Mouse (Mus musculus): ENCODE measurements around the gene Gpr153. TPM values are rescaled to one million over a fixed set of nuclear protein-coding genes. Genes with fewer than 3 reads are reported as not detected.

The Gpr153 gene
- polyA plus RNA-seq, 1 experiment from 2014 or later, result 2.9 TPM

DNA sequence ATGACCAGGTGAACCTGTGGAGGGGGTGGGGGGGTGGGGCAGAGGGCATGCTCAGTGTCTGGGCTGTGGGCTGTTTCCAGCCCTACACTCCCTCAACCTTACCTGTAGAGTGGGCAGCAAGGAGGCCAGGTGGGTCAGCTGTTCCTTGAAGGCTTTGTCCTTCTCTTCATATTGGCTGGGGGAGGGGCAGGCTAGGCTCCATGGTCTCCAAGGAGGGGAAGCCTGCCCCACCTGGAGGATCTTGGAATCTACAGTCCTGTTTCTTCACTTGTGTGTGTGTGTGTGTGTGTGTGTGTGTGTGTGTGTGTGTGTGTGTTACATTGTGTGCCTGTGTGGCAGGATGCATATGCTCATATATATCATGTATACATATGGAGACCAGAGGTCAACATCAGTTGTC, 39.9 kb downstream of the Gpr153 start:
- Histone ChIP-seq H3K36me3 (ENCODE audit: control insufficient read depth, insufficient read depth) (0 out of 2 replicates have a peak, but pooled peaks cover 1% of the 10 kb centered on the region), H3K27me3 (replicated peaks; ENCODE audit: control insufficient read depth, insufficient read depth, low read length) (peaks cover 64% of the 10 kb centered on the region), H3K4me3 (ENCODE audit: low read depth, low read length) (no peak overlapping the region), H3K9ac (ENCODE audit: low read depth, low read length) (no peak overlapping the region), H3K9me3 (ENCODE audit: control insufficient read depth) (no peaks in the 10 kb centered on the region), H3K4me1 (replicated peaks; ENCODE audit: control insufficient read depth, insufficient read depth, low read length) (no peaks in the 10 kb centered on the region; the same call in 1 of the 2 replicates), H3K27ac (ENCODE audit: low read depth, low read length) (no peak overlapping the region), H3K4me2 (replicated peaks; ENCODE audit: low read depth) (peak overlapping the region; percentile 67; the same call in 1 of the 2 replicates)
- peak; percentile 61 for TF ChIP-seq CTCF (IDR thresholded peaks at IDR 0.05; ENCODE audit: low read depth)
- peak; percentile 22; the same call in 1 of the 2 replicates for ATAC-seq

DNA sequence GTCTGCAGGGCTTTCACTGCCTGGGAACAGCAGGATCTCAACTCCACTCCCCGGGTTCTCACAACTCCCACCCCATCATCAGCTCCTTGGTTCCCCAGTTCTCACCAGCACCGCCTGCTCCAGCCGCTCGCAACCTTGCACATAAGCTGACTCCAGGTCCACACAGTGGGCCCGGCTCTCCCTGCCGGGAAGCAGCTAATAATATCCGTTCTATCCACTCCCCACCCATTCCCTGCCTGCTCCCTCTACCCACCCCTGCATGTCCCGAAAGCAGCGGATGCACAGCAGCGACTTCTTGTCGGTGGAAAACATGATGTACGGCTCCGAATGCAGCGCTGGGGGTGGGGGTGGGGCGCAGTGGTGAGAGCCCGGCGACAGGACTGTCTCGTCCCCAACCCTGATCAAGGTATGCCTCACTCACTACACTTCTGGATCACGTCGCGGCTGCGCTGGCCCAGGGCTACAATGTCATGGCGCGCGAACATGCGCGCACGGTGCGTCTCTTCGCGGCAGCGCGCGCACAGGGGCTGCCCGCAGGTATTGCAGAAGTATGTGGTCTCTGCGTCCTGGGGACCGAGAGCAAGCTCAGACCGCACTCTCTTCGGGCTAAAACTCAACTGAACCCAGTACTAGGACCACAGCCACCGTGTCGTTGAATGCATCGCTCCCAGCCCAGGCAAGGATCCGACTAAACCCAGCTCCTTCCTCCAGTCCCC, 41.6 kb downstream of the Gpr153 start:
- Histone ChIP-seq H3K4me1 (replicated peaks; ENCODE audit: control insufficient read depth, insufficient read depth, low read length) (no peaks in the 10 kb centered on the region; the same call in 1 of the 2 replicates), H3K27ac (ENCODE audit: low read depth, low read length) (no peak overlapping the region), H3K27me3 (replicated peaks; ENCODE audit: control insufficient read depth, insufficient read depth, low read length) (peaks cover 64% of the 10 kb centered on the region), H3K9me3 (ENCODE audit: control insufficient read depth) (no peaks in the 10 kb centered on the region), H3K4me2 (replicated peaks; ENCODE audit: low read depth) (peak overlapping the region; percentile 35; the same call in 1 of the 2 replicates), H3K36me3 (ENCODE audit: control insufficient read depth, insufficient read depth) (no peaks in the 10 kb centered on the region), H3K9ac (ENCODE audit: low read depth, low read length) (no peak overlapping the region), H3K4me3 (ENCODE audit: low read depth, low read length) (peak overlapping the region; percentile 9)
- no peak for TF ChIP-seq CTCF (IDR thresholded peaks at IDR 0.05; ENCODE audit: low read depth)
- no peak for ATAC-seq
- 3% methylated on average over 43 of the region's 43 CpGs for whole genome bisulfite sequencing

DNA sequence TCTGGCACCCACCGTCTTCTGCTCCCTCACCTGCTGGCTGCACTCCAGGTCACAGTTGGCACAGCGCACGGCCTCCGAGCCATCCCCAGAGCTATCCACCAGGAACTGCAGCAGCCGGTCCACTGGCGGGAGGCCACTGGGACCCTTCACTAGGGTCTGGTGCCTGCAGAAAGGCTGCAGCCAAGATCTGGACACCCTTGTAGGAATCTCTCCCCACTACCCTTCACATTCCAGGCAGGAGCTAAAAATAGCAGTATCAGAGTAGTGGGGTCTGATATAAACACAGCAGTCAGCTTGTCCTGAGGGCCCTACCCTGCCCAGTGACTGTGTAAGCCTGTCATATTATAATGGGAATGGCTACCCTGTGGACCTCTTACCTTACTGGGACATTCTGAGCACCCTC, 43.6 kb downstream of the Gpr153 start:
- no peak overlapping the region for H3K9ac ChIP-seq (ENCODE audit: low read depth, low read length)
- WGBS, result 85% methylated on average over 6 of the region's 6 CpGs
- no peaks in the 10 kb centered on the region for H3K9me3 ChIP-seq (ENCODE audit: control insufficient read depth)
- H3K4me3 ChIP-seq (ENCODE audit: low read depth, low read length), result no peak overlapping the region
- ATAC-seq, result no peak
- H3K27me3 ChIP-seq (replicated peaks; ENCODE audit: control insufficient read depth, insufficient read depth, low read length), result peaks cover 49% of the 10 kb centered on the region
- no peak overlapping the region for H3K27ac ChIP-seq (ENCODE audit: low read depth, low read length)
- H3K4me1 ChIP-seq (replicated peaks; ENCODE audit: control insufficient read depth, insufficient read depth, low read length), result no peaks in the 10 kb centered on the region; the same call in 1 of the 2 replicates
- no peaks in the 10 kb centered on the region for H3K36me3 ChIP-seq (ENCODE audit: control insufficient read depth, insufficient read depth)
- no peak overlapping the region for H3K4me2 ChIP-seq (replicated peaks; ENCODE audit: low read depth)
- TF ChIP-seq CTCF (IDR thresholded peaks at IDR 0.05; ENCODE audit: low read depth), result no peak

- H3K4me2 ChIP-seq (replicated peaks; ENCODE audit: low read depth), result peak within 1 kb of the TSS; percentile 55
- no peak within 1 kb of the TSS for H3K27ac ChIP-seq (ENCODE audit: low read depth, low read length)
- TF ChIP-seq CTCF (IDR thresholded peaks at IDR 0.05; ENCODE audit: low read depth), result peak; percentile 75
- H3K27me3 ChIP-seq (replicated peaks; ENCODE audit: control insufficient read depth, insufficient read depth, low read length), result peaks cover 39% of the 10 kb centered on the region
- H3K9me3 ChIP-seq (ENCODE audit: control insufficient read depth), result no peaks in the 10 kb centered on the region
- H3K36me3 ChIP-seq (ENCODE audit: control insufficient read depth, insufficient read depth), result no peaks in the 10 kb centered on the region
- no peak within 1 kb of the TSS for H3K9ac ChIP-seq (ENCODE audit: low read depth, low read length)
- H3K4me1 ChIP-seq (replicated peaks; ENCODE audit: control insufficient read depth, insufficient read depth, low read length), result no peaks in the 10 kb centered on the region
- WGBS, result 4% methylated on average over 26 of the region's 26 CpGs
- H3K4me3 ChIP-seq (ENCODE audit: low read depth, low read length), result peak within 1 kb of the TSS; percentile 20
- 0 out of 2 replicates have a peak, but pooled peaks have one; percentile 14 for ATAC-seq
Measured at GRCm38 (mm10) chr4:152318517-152319234, 44.6 kb downstream of the Gpr153 start, which contains the start of gene Rnf207. Gene Rnf207 (minus strand): TSS chr4:152318993.

DNA sequence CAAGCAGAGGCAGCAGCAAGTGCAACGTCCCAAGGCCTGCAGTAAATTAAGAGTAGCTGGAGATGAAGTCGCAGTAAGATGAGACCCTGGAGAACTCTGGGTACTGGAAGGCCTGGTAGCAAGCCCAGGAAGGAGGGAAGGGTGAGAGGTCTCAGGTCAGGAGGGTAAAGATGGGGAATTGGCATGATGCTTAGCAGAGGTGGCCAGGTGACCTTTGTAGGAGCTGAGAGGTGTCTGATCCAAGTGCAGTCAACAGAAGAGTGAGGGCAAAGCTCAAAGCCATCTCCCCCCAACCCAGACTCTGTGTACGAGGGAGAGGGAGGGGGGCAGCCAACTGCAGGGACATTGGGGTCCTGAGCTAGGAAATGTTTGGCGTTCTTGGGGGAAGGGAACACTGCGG, 47.4 kb downstream of the Gpr153 start:
- Histone ChIP-seq H3K4me2 (replicated peaks; ENCODE audit: low read depth) (no peak overlapping the region), H3K36me3 (ENCODE audit: control insufficient read depth, insufficient read depth) (no peaks in the 10 kb centered on the region), H3K27me3 (replicated peaks; ENCODE audit: control insufficient read depth, insufficient read depth, low read length) (peaks cover 11% of the 10 kb centered on the region), H3K4me3 (ENCODE audit: low read depth, low read length) (no peak overlapping the region), H3K4me1 (replicated peaks; ENCODE audit: control insufficient read depth, insufficient read depth, low read length) (no peaks in the 10 kb centered on the region), H3K9me3 (ENCODE audit: control insufficient read depth) (no peaks in the 10 kb centered on the region), H3K9ac (ENCODE audit: low read depth, low read length) (no peak overlapping the region), H3K27ac (ENCODE audit: low read depth, low read length) (no peak overlapping the region)
- no peak for ATAC-seq
- no peak for TF ChIP-seq CTCF (IDR thresholded peaks at IDR 0.05; ENCODE audit: low read depth)
- 64% methylated on average over 5 of the region's 5 CpGs for WGBS
